Mouse (Mus musculus): Measurements from ENCODE around the gene Ankrd22. TPM values are rescaled to one million over a fixed set of nuclear protein-coding genes. Genes with fewer than 3 reads are reported as not detected.
"Not testable (repeated sequence)": the region's sequence is repeated elsewhere in the genome, so short reads cannot be mapped to it uniquely, and the experiment has no call there.

The Ankrd22 gene
- 0.10 and 1.3 TPM in 2 replicates for polyA plus RNA-seq (2015; fragmentation: Nextera tagmentation; extraction: Ambion mirVana)

DNA sequence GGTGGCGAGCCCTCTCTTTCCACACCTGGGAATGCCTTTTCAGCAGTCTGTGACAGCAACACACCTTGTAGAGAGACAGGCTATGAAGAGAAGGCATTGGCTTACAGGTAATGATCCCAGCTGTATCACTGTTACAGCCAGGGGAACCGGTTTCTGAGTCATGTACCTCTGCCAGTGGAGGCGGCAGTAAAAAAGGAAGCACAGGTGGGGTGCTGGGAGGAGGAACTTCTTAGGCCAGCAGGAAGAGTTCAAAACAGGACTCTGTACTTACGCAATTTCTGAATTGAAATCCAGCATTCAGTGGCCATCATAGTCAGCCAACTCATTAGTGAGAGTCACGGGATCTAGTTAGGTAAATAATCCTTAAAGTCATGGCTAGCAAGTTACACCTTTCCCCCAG, at the start of gene Ankrd22:
Gene Ankrd22, minus strand, starts transcription at position 163 of the 400 bp plus-strand sequence.
- Histone ChIP-seq H3K27ac (no peak within 1 kb of the TSS), H3K27me3 (no peaks in the 10 kb centered on the region), H3K4me1 (replicated peaks) (no peaks in the 10 kb centered on the region), H3K4me2 (no peak within 1 kb of the TSS), H3K9me3 (replicated peaks) (no peaks in the 10 kb centered on the region), H3K4me3 (no peak within 1 kb of the TSS), H3K9ac (no peak within 1 kb of the TSS), H3K36me3 (no peaks in the 10 kb centered on the region)
- 71% methylated on average over 5 of the region's 5 CpGs for WGBS
- ATAC-seq (replicated peaks; ENCODE audit: insufficient number of reproducible peaks, insufficient read depth, low FRiP score, low read depth): no peak

DNA sequence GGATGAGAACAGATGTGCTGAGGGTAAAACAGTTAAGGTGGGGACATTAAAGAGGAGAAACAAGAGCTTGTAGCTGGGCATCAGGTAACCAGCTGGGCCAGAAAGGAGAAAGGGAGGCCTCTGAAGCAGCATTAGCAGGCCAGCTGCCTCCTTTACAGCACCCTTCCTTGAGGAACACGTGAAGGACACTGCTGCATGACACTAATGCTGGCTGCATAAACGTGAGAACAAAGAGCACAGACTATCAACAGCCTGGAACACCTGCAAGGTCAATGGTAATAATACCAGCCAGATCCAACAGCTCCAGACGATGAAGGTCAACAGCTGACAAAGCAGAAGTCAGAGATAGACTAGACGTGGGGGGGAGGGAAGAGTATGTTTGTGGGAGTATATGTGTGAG, 48.3 kb upstream of the Ankrd22 start:
- no peak overlapping the region for H3K4me3 ChIP-seq
- H3K9ac ChIP-seq: no peak overlapping the region
- no peak for ATAC-seq (replicated peaks; ENCODE audit: insufficient number of reproducible peaks, insufficient read depth, low FRiP score, low read depth)
- H3K9me3 ChIP-seq (replicated peaks): no peaks in the 10 kb centered on the region
- 40% methylated on average over 4 of the region's 4 CpGs for WGBS
- H3K4me2 ChIP-seq: no peak overlapping the region
- no peaks in the 10 kb centered on the region for H3K36me3 ChIP-seq
- no peaks in the 10 kb centered on the region for H3K27me3 ChIP-seq
- no peaks in the 10 kb centered on the region; the same call in 1 of the 2 replicates for H3K4me1 ChIP-seq (replicated peaks)
- no peak overlapping the region for H3K27ac ChIP-seq

DNA sequence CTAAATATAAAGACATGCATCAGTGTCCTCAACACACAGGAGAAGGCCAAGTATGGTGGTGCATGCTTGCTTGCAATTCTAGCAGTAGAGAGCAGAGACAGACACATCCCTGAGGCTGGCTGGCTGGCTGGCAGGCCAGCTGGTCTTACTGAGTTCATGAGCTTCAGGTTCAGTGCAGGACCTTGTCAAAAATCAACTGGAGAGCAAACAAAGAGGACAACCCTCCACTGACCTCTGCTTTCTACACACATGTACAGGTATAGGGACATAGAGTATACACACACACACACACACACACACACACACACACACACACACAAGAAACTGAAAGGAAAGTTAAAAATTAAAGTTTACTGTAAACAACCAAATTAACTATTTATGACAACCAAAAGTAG, 47.4 kb upstream of the Ankrd22 start:
- no peak overlapping the region for H3K9ac ChIP-seq
- H3K4me3 ChIP-seq: no peak overlapping the region
- H3K36me3 ChIP-seq: no peaks in the 10 kb centered on the region
- no peak overlapping the region for H3K4me2 ChIP-seq
- H3K27ac ChIP-seq: no peak overlapping the region
- H3K27me3 ChIP-seq: no peaks in the 10 kb centered on the region
- no peak for ATAC-seq (replicated peaks; ENCODE audit: insufficient number of reproducible peaks, insufficient read depth, low FRiP score, low read depth)
- H3K9me3 ChIP-seq (replicated peaks): no peaks in the 10 kb centered on the region
- no peaks in the 10 kb centered on the region; the same call in 1 of the 2 replicates for H3K4me1 ChIP-seq (replicated peaks)

DNA sequence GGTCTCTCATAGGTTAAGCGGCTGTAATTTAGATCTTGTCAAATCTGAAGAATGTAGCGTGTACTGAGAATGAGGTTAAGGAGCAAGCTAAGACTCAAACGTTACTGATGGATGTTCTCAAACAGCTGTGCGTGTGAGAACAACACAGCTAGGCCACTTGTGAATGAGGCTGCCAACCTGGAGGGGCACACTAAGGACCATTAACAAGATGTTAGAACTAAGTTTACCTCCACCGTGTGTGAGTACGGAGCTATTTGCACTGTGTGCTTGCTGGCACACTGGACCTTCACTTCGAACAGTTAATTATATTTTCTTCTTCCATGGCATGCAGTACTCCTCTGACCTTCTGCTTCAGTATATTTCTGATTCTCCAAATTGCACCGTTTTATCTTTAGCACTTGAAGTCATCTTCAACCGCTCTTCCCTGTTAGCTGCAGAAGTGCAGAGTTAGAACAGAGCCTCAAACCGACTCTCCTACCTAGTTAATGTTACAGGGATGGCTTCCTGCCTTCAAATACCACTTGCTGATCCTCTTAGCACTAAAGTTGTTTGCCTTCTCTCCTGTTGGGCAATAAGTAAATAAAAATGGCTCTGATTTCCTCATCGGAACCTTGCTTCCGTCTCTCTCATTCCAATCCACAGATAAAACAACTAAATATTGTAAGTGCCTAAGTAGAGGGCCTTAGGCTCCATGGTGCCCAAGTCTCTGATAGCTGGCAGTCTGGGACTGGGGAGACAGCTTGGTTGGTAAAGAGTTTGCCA, 46.8 kb upstream of the Ankrd22 start:
- Histone ChIP-seq H3K27ac (no peak overlapping the region), H3K4me1 (replicated peaks) (no peaks in the 10 kb centered on the region; the same call in 1 of the 2 replicates), H3K9ac (no peak overlapping the region), H3K36me3 (no peaks in the 10 kb centered on the region), H3K4me2 (no peak overlapping the region), H3K9me3 (replicated peaks) (no peaks in the 10 kb centered on the region), H3K27me3 (no peaks in the 10 kb centered on the region), H3K4me3 (no peak overlapping the region)
- ATAC-seq (replicated peaks; ENCODE audit: insufficient number of reproducible peaks, insufficient read depth, low FRiP score, low read depth): no peak
- 75% methylated on average over 12 of the region's 12 CpGs for WGBS

DNA sequence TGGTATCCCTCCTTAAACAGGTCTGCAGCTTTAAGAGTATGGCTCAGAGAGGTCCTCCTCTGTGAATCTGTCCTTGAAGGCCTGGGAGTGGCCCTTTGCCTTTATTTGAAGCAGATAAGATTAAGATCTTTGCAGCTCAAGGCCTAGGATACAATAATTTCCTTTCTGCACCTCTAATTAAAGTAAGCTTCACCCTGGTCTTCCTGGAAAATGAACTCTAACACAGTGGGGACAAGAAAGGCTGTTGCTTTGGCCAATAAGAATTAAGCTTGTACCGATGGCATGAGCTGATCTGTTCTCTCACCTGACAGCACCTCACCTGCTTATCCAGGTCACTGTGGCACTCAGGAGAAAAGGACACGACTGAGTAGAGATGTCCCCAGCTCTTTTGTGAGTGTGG, 45.0 kb upstream of the Ankrd22 start:
- no peak overlapping the region for H3K9ac ChIP-seq
- H3K36me3 ChIP-seq: no peaks in the 10 kb centered on the region
- 62% methylated on average over 2 of the region's 2 CpGs for WGBS
- H3K27me3 ChIP-seq: no peaks in the 10 kb centered on the region
- no peak overlapping the region for H3K4me2 ChIP-seq
- no peaks in the 10 kb centered on the region; the same call in 1 of the 2 replicates for H3K4me1 ChIP-seq (replicated peaks)
- no peak overlapping the region for H3K27ac ChIP-seq
- no peaks in the 10 kb centered on the region for H3K9me3 ChIP-seq (replicated peaks)
- ATAC-seq (replicated peaks; ENCODE audit: insufficient number of reproducible peaks, insufficient read depth, low FRiP score, low read depth): no peak
- no peak overlapping the region for H3K4me3 ChIP-seq

DNA sequence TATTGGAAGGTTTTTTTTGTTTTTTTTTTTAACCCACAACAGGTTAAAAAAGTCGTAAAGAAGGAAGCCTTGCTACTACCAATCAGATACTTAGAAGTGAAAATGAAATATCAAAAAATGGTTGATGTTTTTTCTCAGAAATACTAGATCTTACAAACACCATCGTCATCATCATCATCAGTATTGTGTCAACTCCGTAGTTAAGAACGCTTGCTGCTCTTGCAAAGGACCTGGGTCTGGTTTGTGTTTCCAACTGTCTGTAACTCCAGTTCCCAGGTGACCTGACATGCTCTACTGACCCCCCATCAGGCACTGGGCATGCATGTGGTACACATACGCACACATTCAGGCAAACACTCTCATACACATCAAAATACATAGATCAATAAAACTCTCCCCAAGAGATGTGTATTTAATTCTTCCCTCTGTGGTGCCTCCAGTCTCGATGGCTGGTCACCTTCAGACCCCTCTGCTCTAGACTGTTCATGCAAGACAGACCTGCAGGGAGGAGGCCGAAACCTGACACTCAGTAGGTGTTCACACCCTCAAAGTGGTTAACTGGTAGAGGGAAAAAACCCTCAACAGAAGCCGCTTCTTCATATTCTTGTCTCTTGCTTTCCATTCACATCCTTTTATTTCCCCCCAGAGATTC, 44.2 kb upstream of the Ankrd22 start:
- H3K27me3 ChIP-seq: no peaks in the 10 kb centered on the region
- no peak overlapping the region for H3K9ac ChIP-seq
- H3K9me3 ChIP-seq (replicated peaks): no peaks in the 10 kb centered on the region
- ATAC-seq (replicated peaks; ENCODE audit: insufficient number of reproducible peaks, insufficient read depth, low FRiP score, low read depth): no peak
- no peak overlapping the region for H3K4me2 ChIP-seq
- no peaks in the 10 kb centered on the region for H3K36me3 ChIP-seq
- no peak overlapping the region for H3K27ac ChIP-seq
- 83% methylated on average over 8 of the region's 8 CpGs for WGBS
- no peak overlapping the region for H3K4me3 ChIP-seq
- H3K4me1 ChIP-seq (replicated peaks): no peaks in the 10 kb centered on the region; the same call in 1 of the 2 replicates

DNA sequence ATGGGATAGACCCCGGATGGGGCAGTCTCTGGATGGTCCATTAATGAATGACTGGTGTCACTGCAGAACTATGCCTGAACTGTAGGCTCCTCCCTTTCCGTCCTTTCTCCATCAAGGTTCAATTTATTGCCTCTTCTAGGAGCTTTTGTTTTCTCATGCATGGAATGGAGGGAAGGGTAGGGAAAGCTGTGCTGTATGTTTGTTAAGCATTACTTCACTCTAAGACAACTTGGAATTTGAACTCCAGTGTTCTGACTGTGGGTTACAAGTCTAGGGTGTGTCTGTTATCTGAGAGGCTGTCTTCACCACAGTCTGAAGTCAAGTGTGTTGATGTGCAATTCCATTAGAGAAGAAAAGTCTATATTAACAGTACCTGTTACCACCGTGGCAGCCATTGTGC, 43.2 kb upstream of the Ankrd22 start:
- no peaks in the 10 kb centered on the region for H3K9me3 ChIP-seq (replicated peaks)

DNA sequence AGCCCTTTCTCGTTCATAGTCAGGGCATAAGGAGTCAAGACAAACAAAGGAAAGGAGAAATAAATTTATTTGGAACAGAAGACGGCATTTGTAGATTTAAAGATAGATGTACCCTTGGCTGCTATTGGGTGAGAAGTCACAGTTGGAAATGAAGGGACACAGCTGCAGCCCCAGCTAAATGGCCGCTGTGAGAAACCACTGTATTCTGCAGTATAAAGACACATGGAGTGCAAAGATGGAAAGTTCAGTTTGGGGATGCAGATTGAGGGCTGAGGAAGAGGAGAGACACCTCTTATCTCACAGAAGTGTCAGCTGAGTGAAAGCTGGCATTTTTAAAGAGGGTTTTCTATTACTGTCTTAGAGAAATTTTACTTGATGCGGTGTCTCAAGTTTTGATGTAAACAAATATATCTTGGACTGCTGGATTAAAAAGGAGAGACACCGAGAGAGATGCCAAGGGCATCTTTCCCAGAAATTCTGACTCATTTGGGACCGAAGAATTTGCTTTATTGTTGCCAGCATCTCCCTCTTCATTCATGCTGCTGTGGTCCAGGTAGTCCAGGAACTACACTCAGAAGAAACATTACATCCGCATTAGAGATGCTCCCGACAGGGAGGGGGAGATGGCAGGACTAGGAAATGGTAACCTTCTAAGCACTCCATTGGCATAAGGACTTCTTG, 41.0 kb upstream of the Ankrd22 start:
- Histone ChIP-seq H3K9me3 (replicated peaks) (no peaks in the 10 kb centered on the region), H3K4me3 (no peak overlapping the region), H3K27ac (no peak overlapping the region), H3K4me1 (replicated peaks) (no peaks in the 10 kb centered on the region), H3K4me2 (no peak overlapping the region), H3K36me3 (no peaks in the 10 kb centered on the region), H3K9ac (no peak overlapping the region), H3K27me3 (no peaks in the 10 kb centered on the region)
- 79% methylated on average over 8 of the region's 8 CpGs for WGBS
- no peak for ATAC-seq (replicated peaks; ENCODE audit: insufficient number of reproducible peaks, insufficient read depth, low FRiP score, low read depth)

More for the DNA sequence above, 43.2 kb upstream of the Ankrd22 start:
- no peak overlapping the region for H3K27ac ChIP-seq
- H3K4me1 ChIP-seq (replicated peaks): no peaks in the 10 kb centered on the region; the same call in 1 of the 2 replicates
- H3K4me3 ChIP-seq: no peak overlapping the region
- H3K27me3 ChIP-seq: no peaks in the 10 kb centered on the region
- no peaks in the 10 kb centered on the region for H3K36me3 ChIP-seq
- no peak overlapping the region for H3K9ac ChIP-seq
- WGBS: 68% methylated on average over 3 of the region's 3 CpGs
- no peak overlapping the region for H3K4me2 ChIP-seq
- ATAC-seq (replicated peaks; ENCODE audit: insufficient number of reproducible peaks, insufficient read depth, low FRiP score, low read depth): no peak

DNA sequence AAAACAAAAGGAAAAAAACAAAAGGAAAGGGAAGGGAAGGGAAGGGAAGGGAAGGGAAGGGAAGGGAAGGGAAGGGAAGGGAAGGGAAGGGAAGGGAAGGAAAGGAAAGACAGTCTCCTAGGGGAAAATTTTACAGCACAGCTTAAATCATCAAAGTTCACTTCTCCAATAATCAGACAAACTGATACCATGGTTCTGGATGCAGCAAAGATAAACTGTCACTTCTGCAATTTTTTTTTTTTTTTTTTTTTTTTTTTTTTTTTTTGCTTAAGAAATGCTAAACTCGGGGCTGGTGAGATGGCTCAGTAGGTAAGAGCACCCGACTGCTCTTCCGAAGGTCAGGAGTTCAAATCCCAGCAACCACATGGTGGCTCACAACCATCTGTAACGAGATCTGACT, 40.3 kb upstream of the Ankrd22 start:
- WGBS: 80% methylated on average over 4 of the region's 4 CpGs
- not testable (repeated sequence) for H3K4me3 ChIP-seq, H3K9ac ChIP-seq

DNA sequence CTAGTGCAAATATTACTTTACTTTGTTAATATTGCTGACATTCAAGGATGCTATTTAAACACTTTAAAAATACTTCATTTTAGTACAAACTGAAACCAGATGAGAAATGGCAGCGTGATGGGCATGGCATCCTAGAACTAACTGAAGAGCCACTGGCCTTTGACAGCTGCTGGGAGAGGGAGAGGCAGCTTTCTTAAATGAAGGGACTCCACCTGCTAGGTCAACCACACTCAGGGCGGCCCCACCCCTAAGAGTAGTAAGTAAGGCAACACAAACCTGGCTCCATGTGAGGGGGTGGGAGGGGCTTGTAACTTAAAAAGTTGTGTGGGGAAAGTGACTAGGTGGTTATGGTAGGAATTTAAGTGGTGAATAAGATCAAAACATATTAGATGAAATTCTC, 36.8 kb upstream of the Ankrd22 start:
- ATAC-seq (replicated peaks; ENCODE audit: insufficient number of reproducible peaks, insufficient read depth, low FRiP score, low read depth): no peak
- Histone ChIP-seq H3K36me3 (no peaks in the 10 kb centered on the region), H3K27me3 (no peaks in the 10 kb centered on the region), H3K4me1 (replicated peaks) (no peaks in the 10 kb centered on the region), H3K9me3 (replicated peaks) (no peaks in the 10 kb centered on the region), H3K4me3 (no peak overlapping the region), H3K4me2 (no peak overlapping the region), H3K27ac (no peak overlapping the region), H3K9ac (no peak overlapping the region)
- 70% methylated on average over 2 of the region's 2 CpGs for WGBS

More for the DNA sequence above, 40.3 kb upstream of the Ankrd22 start:
- not testable (repeated sequence) for H3K36me3 ChIP-seq; ATAC-seq (replicated peaks; ENCODE audit: insufficient number of reproducible peaks, insufficient read depth, low FRiP score, low read depth); H3K4me2 ChIP-seq; H3K9me3 ChIP-seq (replicated peaks); H3K4me1 ChIP-seq (replicated peaks); H3K27ac ChIP-seq; H3K27me3 ChIP-seq

DNA sequence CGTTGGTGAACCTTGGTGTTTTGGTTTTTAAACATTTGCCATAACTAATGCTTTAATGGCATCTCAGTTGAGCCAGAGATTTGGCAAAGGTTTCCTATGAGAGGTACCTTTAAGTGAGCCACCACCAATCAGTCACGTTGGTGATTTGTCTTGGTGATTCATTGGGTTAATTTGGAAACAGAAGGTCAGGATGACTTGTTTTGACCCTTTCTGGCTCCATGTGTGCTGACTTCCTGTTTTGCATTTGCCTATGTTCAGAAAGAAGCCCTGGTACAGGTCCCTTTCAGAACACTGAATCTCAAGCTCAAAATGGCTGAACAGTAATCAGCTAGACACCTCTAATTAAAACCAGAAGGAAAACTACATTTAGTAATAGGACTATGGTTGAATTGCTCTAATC, 33.6 kb upstream of the Ankrd22 start:
- H3K27me3 ChIP-seq: no peaks in the 10 kb centered on the region
- H3K9me3 ChIP-seq (replicated peaks): no peaks in the 10 kb centered on the region
- H3K9ac ChIP-seq: no peak overlapping the region
- no peaks in the 10 kb centered on the region for H3K4me1 ChIP-seq (replicated peaks)
- WGBS: 56% methylated on average over 2 of the region's 2 CpGs
- H3K27ac ChIP-seq: no peak overlapping the region
- no peak for ATAC-seq (replicated peaks; ENCODE audit: insufficient number of reproducible peaks, insufficient read depth, low FRiP score, low read depth)
- H3K4me2 ChIP-seq: no peak overlapping the region
- no peaks in the 10 kb centered on the region for H3K36me3 ChIP-seq
- H3K4me3 ChIP-seq: no peak overlapping the region
